Mouse (Mus musculus) urinary bladder, adult 18-20 months (tissue): ENCODE measurements around the gene Enpp3.

Experiments used
- DNase-seq, 2 experiments: peaks; one replicate each; pipeline ENCODE4 v3.0.0; 2022; ENCODE audit warnings: low spot score in 2 of 2, mixed read lengths in 2 of 2

Gene Enpp3

DNA sequence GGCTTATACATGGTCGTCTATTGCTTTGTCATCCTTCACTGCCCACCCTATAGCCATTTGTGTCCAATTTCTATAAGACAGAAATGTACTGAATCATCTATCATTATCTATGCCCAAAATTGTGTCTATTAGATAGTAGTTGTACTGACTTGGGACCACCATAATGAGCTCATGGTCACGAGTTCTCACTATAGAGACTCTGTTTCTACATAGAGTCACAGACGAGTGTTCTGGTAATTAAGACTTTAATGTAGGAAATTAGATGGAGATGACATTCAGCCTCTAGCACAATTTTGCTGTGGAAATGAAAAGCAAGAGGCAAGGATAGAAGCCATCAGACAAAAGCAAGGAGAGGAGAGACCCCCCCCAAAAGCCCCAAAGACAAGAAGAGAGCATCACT lies 78.0 kb downstream of the Enpp3 start:
- DNase-seq: no peak

DNA sequence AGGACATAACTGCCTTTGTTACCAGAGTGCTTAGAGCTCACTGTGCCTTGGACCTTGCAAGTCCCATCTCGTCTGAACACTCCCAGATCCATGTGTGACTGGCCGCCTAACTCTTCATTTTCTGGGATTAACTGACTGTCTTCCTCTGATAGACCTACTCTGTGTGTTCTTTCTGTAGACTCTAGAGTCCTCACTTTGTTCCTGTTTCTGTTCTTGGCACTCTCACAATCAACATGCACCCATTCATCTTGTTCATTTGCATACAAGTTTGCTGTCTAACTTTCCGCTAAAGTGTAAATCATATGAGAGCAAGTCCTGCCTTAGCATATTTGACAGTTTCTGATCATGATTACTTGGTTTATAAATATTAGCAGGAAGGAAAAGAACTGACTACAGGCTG lies 79.4 kb downstream of the Enpp3 start:
- no peak for DNase-seq

DNA sequence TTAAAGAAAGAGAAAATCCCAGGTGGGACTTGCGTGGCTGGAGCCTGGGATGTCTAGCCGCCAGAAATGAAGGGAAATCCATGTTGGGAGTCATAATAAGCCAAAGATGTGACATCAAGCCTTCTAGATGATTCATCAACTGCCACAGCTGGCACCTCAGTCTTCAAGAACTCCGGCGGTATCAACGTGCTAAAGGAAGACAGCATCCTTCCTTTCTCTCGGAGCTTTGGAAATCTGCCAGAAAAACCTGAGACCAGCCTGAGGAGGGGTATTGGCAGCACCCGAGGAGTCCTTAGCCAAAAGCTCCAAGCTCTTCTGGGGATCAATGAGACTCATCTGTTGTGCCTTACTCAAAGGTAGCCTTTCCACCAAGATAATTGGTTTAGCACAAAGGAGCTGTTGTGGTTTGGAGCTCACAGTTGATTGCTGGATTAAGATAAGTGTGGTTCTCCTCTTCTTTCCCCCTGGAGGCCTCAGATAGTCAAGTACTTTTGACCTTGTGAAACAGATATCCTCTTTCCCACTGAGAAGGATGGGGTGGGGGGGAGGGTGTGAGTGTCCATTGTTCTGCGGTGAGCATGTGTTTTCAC lies 84.2 kb downstream of the Enpp3 start:
- no peak for DNase-seq

DNA sequence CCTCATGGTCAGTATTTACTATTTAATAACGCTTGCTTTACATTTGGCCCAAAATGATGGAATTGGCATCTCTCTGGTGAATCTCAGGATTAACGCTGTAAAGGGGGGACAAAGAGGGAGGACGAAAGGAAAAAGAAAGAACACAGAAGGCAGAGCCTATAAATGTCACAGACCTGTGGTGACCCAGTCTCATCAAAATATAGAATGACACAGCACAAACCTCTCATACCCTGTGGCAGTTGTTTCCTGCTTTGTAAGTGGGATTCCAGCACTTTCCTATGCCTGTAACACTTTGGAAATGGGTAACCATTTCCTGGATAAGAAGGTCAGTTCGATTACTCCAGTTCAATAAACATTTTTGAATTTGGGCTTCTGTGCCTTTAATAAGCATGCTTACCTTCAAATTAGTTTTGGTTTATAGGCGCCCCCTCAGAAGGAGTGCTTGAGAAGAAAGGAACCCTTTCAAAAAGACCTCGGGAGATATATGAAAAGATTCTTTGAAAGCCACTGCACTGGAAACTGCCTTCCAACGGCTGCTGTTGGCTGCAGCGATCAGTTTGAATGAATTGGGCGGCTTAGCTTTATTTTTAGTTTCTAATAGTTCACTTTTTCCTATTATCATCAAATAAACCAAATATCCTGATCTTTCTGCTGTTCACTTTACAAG lies 87.6 kb downstream of the Enpp3 start:
- DNase-seq: no peak

DNA sequence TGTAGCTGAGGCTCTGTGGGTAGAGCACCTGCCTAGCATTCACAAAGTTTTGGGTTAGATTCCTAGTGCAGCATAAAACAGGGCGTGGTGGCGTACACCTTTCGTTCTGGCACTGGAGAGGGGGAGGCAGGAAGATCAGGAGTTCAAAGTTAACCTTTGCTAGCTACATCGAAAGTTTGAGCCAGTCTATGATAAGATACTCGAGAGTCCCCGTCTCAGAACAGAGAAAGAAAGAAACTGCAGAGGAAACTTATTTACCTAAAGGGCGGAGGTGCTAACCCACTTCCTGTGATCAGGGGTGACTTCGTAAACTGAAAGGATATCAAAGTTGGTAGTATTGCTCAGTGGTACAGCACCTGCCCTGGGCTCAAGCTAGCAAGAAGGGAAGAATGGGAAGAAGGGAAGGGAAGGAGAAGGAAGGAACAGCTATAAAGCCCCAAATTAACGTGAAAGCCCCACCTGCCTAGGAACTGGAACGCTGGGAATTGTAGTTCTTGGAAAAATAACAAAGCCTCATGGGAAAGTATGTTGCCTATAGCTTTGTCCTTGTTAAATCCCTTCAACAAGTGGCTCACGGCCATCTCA lies 88.3 kb downstream of the Enpp3 start:
- DNase-seq: peak in 1 of 2 experiments; percentile 26

DNA sequence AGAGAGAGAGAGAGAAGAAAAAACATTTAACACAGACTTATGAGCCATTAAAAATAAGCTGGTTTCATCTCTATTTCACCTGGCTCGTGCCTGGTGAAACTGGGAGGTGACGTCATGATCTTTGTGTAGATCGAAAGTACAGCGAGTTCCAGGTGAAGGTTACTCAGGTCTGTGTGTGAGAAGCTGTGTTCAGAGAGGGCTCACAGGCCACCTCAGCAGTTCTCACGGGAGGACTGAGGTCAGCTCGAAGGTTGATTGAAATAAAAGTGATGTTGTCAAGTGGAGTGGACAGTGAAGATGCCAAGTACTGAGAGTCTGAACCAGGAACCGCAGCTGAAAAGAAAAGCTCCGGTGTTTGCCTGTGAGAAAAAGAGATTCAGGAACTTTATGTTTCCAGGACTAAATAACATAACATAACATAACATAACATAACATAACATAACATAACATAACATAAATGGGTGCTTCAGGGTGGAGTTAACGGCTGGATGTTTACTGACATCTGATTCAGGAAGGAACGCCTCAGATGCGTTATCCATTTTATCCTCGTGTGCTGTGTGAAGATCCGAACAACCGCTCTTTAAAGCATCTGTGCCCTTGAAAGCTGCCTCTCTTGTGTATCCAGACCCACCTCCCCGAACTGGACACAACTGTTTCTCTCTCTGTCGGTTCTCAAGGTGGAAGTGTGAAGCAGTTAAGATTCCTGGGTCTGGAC lies 88.9 kb downstream of the Enpp3 start:
- peak in 1 of 2 experiments; percentile 10 for DNase-seq

DNA sequence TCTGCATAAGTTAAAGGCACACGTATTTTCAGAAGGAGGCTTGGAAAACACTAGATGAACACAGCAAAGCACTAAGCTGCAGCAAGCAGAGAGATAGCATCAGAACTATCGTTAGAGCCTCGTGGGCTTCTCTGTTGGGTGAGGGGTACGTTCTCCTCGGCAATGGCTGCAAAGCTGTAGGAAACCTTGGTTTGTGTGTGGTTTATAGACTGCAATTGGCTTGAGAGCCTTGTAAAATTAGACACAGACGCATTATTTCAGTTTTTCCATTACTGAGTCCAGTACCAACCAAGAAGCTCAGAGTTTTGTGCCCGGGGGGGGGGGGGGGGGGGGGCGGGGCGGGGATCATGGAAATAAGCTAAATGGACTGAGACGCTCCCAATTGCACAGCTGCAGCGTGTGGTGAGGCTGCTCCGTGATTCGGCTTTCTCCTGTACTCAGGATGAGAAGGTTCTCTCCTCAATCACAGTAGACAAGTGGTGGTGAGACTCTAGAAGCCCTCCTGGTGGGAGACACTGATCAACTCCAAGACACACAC lies 99.6 kb downstream of the Enpp3 start:
- DNase-seq: no peak

DNA sequence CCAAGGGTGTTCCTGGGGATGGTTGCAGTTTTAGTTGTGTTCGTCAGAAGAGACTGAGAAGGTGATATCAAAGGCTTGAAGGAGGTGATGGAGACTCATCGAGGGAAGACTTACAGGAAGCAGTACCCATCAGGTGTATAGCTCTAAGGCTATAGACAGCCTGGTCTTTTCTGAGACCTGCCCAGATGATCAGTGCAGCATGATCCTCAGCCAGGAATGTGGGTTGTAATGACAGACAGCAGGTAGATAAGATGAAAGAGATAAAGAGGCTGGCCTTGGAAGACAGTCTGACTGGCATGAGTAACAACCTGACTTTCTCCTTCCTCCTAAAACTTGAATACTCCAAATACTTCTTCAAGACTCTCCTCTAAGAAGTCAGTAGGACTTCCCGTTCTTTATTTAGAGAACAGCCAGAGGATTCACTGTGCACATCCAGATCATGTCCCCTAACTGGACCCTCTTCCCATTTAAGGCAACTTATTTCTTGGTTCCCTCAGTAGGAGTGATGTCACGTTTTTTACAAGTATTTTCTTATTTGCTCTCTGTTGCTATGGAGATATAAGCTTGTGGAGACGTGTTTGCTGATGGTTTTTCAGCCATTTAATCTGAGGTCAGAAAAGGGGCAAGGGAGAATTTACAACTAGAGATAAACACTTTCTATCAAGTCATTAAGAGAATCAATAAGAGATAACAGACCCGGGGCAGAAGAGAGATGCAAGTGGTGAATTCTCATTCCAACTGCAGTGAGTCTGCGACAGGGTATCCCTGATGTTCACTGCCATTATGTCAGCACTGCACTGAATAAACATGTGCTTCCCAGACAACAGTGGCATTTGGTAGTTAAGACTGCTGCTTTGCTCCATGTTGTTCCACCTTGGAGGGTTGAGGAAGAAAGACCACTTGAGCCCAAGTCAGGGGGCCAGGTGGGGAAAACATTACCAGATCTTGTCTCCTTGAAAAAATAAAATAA lies 101.1 kb downstream of the Enpp3 start:
- no peak for DNase-seq

DNA sequence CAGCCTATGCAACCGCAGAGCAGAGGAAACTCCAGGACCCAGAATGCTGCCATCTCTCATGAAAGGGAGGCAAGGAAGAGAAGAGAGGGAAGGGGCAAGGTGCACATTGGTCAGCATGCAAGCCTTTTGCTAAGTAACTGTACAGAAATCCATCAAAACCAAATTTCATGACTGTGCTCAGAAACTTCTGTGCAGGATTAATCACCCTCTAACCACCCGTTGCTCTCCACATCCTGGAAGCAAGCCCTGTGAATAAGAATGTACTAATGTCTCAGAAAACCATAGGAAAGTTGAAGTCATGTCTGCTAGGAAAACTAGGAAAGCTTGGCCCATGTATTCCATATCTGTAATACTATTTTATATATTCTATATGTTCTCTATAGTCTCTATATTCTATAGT lies 103.5 kb downstream of the Enpp3 start:
- DNase-seq: no peak

DNA sequence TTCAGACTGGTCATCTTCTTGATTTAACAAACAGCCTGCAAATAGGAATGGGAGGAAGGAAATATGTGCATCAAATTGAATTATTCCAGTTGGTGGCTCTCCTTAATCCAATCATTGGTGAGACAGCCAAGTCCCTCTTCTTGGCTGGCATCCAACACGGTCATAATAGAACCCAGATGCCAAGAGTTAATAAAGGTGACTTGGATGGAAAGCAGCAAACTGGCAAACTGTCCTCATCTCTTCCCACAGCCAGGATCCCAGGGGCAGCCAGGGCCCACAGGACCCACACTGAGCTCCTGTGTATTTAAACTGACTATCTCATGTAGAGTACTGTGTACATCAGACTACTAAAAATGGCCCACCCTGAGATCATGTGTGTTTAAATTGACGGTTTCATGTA lies 104.2 kb downstream of the Enpp3 start:
- no peak for DNase-seq

DNA sequence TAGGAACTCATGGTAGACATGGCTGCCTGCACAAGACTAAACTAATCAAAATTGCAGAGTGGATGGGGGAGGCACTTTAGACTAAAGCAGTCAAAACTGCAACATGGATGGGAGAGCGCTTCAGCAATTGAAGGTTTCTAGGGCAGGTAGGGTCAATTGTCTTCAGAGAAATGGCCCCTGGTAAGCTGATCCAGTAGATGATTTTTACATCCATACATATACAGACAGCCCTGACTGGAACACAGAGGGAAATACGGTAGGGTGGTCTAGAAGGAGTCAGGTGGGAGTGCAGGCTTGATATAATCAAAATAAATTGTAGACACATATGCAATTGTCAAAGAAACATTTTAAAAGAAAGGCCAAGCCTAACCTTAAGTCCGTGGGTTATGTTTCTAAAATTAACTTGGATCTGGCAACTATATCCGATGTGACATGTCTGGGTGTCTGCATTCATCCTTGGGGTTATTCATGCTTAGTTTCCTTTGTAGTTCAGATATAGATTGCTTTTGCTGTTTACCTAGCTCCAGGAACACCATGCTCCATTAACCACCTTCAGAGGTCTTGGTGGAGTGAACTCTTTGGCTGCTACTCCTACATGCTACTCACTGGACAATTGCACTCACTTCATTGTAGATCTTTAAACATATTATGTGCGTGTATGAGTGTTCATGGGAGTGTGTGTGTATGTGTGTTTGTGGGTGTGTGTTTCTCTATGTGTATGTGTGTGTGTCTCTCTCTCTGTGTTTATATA lies 107.4 kb downstream of the Enpp3 start:
- no peak for DNase-seq

DNA sequence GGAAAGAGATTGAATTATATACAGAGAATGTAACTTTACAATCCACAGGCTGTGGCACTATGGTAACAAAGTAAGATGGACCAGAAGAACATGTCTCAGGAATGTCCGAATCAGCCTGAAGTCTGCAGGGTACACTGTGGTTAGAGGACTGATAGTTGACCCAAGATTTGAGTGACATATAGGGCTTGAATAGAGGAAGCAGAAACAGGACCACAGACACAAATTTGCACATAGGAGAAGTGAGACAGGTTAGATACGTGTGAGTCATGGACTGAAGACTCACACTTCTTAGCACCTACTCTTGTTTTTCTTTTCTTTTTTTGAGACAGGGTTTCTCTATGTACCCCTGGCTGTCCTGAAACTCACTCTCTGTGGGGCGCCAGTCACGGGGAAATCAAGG lies 115.1 kb downstream of the Enpp3 start:
- DNase-seq: no peak

DNA sequence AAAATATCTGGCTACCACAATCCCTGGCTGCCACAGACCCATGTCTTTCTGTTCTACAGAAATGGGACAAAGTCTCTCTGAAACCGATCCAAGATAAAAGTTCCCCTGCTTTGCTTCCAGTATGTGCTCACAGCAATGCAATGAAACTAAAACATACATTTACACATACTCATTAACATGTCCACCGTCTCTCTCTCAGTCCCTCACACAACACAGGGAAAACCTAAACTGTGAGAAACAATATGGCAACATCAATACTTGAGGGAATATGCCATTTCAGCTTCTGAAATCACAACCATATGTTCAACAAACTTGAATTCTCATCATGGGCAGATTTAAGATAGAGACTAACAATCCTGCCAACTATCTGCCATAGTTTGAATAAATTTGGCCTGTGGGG lies 117.4 kb downstream of the Enpp3 start:
- no peak for DNase-seq
